Mouse (Mus musculus) myocyte (in vitro differentiated cells): ENCODE measurements around the gene Stpg3. TPM values are rescaled to one million over a fixed set of nuclear protein-coding genes. Genes with fewer than 3 reads are reported as not detected.

ENCODE experiments used
- H3K27me3 ChIP-seq: one replicate; pipeline ENCODE4 v1.6.1; 2011; ENCODE audit not compliant: control insufficient read depth, insufficient read depth, insufficient read length
- H3K36me3 ChIP-seq: one replicate; pipeline ENCODE4 v1.6.1; 2011; ENCODE audit not compliant: control insufficient read depth, insufficient read depth
- H3K4me2 ChIP-seq: one replicate; pipeline ENCODE4 v1.6.1; 2011; ENCODE audit warnings: low read depth, control low read depth
- H3K4me3 ChIP-seq: one replicate; pipeline ENCODE4 v1.5.1; 2011; ENCODE audit warnings: mild to moderate bottlenecking, control low read depth, moderate library complexity
- H3K79me2 ChIP-seq: one replicate; pipeline ENCODE4 v1.6.1; 2011; ENCODE audit not compliant: control insufficient read depth, insufficient read depth
- H3ac ChIP-seq: one replicate; pipeline ENCODE4 v1.6.1; 2011; ENCODE audit not compliant: control insufficient read depth, insufficient read length
- CEBPB ChIP-seq: IDR thresholded peaks from 2 replicates; pipeline ENCODE4 v1.6.1; 2011; ENCODE audit warnings: mild to moderate bottlenecking, moderate library complexity; ENCODE audit not compliant: poor library complexity, insufficient read depth, severe bottlenecking
- E2F4 ChIP-seq: IDR thresholded peaks from one replicate; pipeline ENCODE4 v1.6.1; 2011; ENCODE audit warnings: mild to moderate bottlenecking, control low read depth, moderate library complexity; ENCODE audit not compliant: insufficient read depth
- MAX ChIP-seq: IDR thresholded peaks from one replicate; pipeline ENCODE4 v1.6.1; 2011; ENCODE audit warnings: low read depth, mild to moderate bottlenecking, control low read depth
- MYOD1 ChIP-seq, 3 experiments: IDR thresholded peaks; one replicate each; pipeline ENCODE4 v1.6.1; 2011; ENCODE audit warnings: control low read depth in 2 of 3, low read depth in 2 of 3, mild to moderate bottlenecking in 2 of 3, moderate library complexity in 1 of 3; ENCODE audit not compliant: insufficient read length in 2 of 3, control insufficient read depth in 1 of 3
- MYOG ChIP-seq, 3 experiments: IDR thresholded peaks; one replicate each; pipeline ENCODE4 v1.6.1; 2011; ENCODE audit warnings: control low read depth in 2 of 3, low read depth in 2 of 3, mild to moderate bottlenecking in 2 of 3; ENCODE audit not compliant: insufficient read length in 2 of 3, control insufficient read depth in 1 of 3, insufficient read depth in 1 of 3
- POLR2A ChIP-seq: IDR thresholded peaks from one replicate; pipeline ENCODE4 v1.6.1; 2011; ENCODE audit warnings: low read depth, mild to moderate bottlenecking, control low read depth, moderate library complexity; ENCODE audit not compliant: insufficient read length
- POLR2AphosphoS2 ChIP-seq: IDR thresholded peaks from one replicate; pipeline ENCODE4 v1.6.1; 2011; ENCODE audit warnings: low read depth, control low read depth; ENCODE audit not compliant: insufficient read length
- REST ChIP-seq: IDR thresholded peaks from one replicate; pipeline ENCODE4 v1.6.1; 2011; ENCODE audit warnings: mild to moderate bottlenecking, control low read depth, moderate library complexity; ENCODE audit not compliant: insufficient read depth, insufficient read length
- SRF ChIP-seq: IDR thresholded peaks from one replicate; pipeline ENCODE4 v1.6.1; 2011; ENCODE audit warnings: low read depth; ENCODE audit not compliant: control insufficient read depth, insufficient read length
- TCF12 ChIP-seq: IDR thresholded peaks from one replicate; pipeline ENCODE4 v1.6.1; 2011; ENCODE audit warnings: mild to moderate bottlenecking, control low read depth; ENCODE audit not compliant: poor library complexity, insufficient read depth, severe bottlenecking
- TCF3 ChIP-seq: IDR thresholded peaks from one replicate; pipeline ENCODE4 v1.6.1; 2011; ENCODE audit warnings: low read depth, control low read depth; ENCODE audit not compliant: insufficient read length
- USF1 ChIP-seq: IDR thresholded peaks from one replicate; pipeline ENCODE4 v1.6.1; 2011; ENCODE audit warnings: low read depth, mild to moderate bottlenecking, control low read depth, moderate library complexity
- polyA plus RNA-seq: library from polyadenylated mRNA; unstranded; fragments of >200 nt; fragmentation: generic; extraction: Trizol; gene quantifications from one replicate; pipeline ENCODE4 v1.2.1, GENCODE M21; 2012; ENCODE audit warnings: missing spikeins

Stpg3 gene
- polyA plus RNA-seq, 1 experiment, result not detected

DNA sequence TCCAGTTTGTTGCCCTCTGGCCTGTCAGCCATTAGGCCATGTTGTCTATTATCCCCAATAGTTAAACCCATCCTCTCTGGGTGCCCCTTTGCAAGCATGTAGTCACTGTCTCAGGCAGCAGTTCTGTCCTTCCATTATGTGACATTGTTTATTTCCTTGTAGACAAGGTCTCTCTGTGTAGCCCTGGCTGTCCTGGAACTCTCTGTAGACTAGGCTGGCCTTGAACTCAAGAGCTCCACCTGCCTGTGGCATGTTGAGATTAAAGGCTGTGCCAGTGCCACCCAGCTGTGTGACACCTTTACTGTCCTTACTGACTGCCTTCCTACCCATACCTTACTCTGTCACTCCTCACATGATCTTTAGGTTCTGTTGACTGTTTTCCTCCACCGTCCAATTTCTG is 37.9 kb upstream of the Stpg3 start:
- Histone ChIP-seq H3ac (no peak overlapping the region), H3K27me3 (no peaks in the 10 kb centered on the region), H3K4me3 (no peak overlapping the region), H3K79me2 (peaks cover 20% of the 10 kb centered on the region), H3K36me3 (peaks cover 6% of the 10 kb centered on the region), H3K4me2 (no peak overlapping the region)
- no peak for TF ChIP-seq POLR2A
- TF ChIP-seq TCF12, result no peak
- no peak for TF ChIP-seq E2F4
- TF ChIP-seq POLR2AphosphoS2, result no peak
- TF ChIP-seq MYOD1 (IDR thresholded peaks at IDR 0.05; ENCODE audit: control insufficient read depth in 1 of 3, insufficient read length in 2 of 3, low read depth in 2 of 3), result no peak
- TF ChIP-seq CEBPB, result no peak
- TF ChIP-seq MYOG (IDR thresholded peaks at IDR 0.05; ENCODE audit: control insufficient read depth in 1 of 3, insufficient read depth in 1 of 3, insufficient read length in 2 of 3, low read depth in 2 of 3), result no peak
- no peak for TF ChIP-seq TCF3
- no peak for TF ChIP-seq REST

DNA sequence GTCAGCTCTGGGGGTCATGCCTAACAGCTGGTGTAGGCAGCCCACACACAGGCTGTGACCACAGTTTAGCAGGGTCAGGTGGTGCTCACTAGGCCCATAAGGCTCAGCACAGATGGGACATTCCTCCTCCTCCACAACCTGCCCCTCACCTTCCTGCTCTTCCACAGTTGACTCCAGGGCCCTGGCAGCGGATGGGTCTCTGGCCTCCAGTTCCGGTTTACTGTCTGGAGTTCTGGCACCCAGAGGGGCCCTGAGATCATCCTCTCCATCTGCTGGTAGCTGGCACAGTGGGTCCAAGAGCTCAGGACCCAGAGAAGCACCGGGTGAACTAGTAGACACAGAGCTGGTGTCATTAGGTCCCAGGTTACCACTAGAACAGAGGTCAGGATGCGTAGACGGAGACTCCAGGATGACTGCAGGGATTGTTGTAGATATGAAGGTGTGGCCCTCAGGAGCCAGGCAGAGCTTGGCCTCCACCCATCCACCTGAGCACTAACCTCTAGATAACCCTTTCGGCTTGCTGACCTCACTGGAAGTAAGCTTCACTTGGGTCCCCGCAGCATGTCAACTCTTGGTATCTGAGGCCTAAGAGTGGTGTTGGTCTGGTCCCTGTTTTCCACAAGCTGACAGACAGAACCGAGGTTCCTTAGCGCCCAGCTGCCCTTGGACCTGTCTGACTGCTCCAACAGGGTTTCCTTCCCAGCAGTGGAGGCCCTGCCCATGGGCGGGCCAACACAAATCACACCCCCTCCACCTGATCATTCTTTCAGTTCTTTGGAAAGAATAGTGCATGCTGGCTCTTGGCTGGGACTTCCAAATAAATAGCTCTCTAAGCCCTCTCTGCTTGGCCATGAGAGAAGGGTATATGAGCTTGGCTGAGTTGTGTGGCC is 32.0 kb upstream of the Stpg3 start, which contains the start of gene AL732309.1:
Gene AL732309.1 (minus strand): TSS at position 681 of the 890 bp plus-strand sequence.
- H3K4me3 ChIP-seq, result no peak within 1 kb of the TSS
- H3ac ChIP-seq, result no peak within 1 kb of the TSS
- H3K79me2 ChIP-seq, result no peaks in the 10 kb centered on the region
- TF ChIP-seq MYOD1 (IDR thresholded peaks at IDR 0.05; ENCODE audit: control insufficient read depth in 1 of 3, insufficient read length in 2 of 3, low read depth in 2 of 3), result no peak
- TF ChIP-seq POLR2AphosphoS2, result peak; percentile 4
- H3K4me2 ChIP-seq, result no peak within 1 kb of the TSS
- peaks cover 16% of the 10 kb centered on the region for H3K27me3 ChIP-seq
- H3K36me3 ChIP-seq, result peaks cover 4% of the 10 kb centered on the region

DNA sequence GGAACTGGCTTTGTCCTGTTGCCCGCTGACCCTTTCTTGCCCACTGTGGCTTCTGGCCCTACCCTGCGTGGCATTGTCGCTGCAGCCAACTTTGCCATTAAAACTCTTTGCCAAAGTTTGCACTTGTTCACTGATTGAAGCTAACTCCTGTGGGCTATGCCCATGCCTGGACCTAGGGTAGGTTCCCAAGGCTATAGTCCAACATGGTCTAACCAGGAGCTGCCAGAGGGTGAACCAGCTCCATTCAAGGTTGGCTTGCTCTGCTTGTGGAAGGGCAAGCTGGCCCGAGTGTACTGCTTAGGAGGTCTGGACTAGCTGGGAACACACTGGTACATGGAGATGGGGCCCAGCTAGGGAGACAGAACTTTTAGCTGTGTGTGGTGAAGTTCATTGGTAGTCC is 29.7 kb upstream of the Stpg3 start:
- peaks cover 18% of the 10 kb centered on the region for H3K27me3 ChIP-seq
- no peaks in the 10 kb centered on the region for H3K36me3 ChIP-seq
- no peak overlapping the region for H3K4me2 ChIP-seq
- no peaks in the 10 kb centered on the region for H3K79me2 ChIP-seq
- TF ChIP-seq USF1 (no peak), POLR2A (no peak), E2F4 (no peak), MYOG (IDR thresholded peaks at IDR 0.05; ENCODE audit: control insufficient read depth in 1 of 3, insufficient read depth in 1 of 3, insufficient read length in 2 of 3, low read depth in 2 of 3) (no peak), MYOD1 (IDR thresholded peaks at IDR 0.05; ENCODE audit: control insufficient read depth in 1 of 3, insufficient read length in 2 of 3, low read depth in 2 of 3) (no peak), MAX (no peak), POLR2AphosphoS2 (no peak), TCF3 (no peak)
- no peak overlapping the region for H3ac ChIP-seq
- no peak overlapping the region for H3K4me3 ChIP-seq

DNA sequence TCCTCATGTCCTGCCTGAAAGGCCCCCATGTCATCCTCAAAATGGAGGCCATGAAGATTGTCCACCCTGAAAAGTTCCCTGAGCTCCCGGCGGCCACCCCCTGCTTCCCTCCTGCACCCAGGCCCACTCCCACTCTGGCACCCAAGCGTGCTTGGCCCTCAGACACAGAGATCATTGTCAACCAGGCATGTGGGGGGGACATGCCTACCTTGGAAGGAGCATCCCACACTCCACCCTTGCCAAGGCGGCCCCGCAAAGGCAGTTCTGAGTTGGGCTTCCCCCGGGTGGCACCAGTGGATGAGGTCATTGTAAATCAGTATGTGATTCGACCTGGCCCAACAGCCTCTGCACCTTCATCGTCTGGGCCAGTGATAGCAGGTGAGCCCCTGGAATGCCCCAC is 28.9 kb upstream of the Stpg3 start:
- no peak overlapping the region for H3K4me2 ChIP-seq
- no peak overlapping the region for H3K4me3 ChIP-seq
- peaks cover 18% of the 10 kb centered on the region for H3K27me3 ChIP-seq
- no peak for TF ChIP-seq MYOD1 (IDR thresholded peaks at IDR 0.05; ENCODE audit: control insufficient read depth in 1 of 3, insufficient read length in 2 of 3, low read depth in 2 of 3)
- no peak for TF ChIP-seq POLR2A
- no peak for TF ChIP-seq TCF12
- TF ChIP-seq MYOG (IDR thresholded peaks at IDR 0.05; ENCODE audit: control insufficient read depth in 1 of 3, insufficient read depth in 1 of 3, insufficient read length in 2 of 3, low read depth in 2 of 3), result no peak
- no peak for TF ChIP-seq USF1
- TF ChIP-seq E2F4, result no peak
- TF ChIP-seq REST, result no peak
- no peak for TF ChIP-seq SRF
- TF ChIP-seq CEBPB, result no peak
- no peak for TF ChIP-seq POLR2AphosphoS2
- no peak for TF ChIP-seq TCF3
- TF ChIP-seq MAX, result no peak
- H3ac ChIP-seq, result no peak overlapping the region
- no peaks in the 10 kb centered on the region for H3K79me2 ChIP-seq
- H3K36me3 ChIP-seq, result no peaks in the 10 kb centered on the region

DNA sequence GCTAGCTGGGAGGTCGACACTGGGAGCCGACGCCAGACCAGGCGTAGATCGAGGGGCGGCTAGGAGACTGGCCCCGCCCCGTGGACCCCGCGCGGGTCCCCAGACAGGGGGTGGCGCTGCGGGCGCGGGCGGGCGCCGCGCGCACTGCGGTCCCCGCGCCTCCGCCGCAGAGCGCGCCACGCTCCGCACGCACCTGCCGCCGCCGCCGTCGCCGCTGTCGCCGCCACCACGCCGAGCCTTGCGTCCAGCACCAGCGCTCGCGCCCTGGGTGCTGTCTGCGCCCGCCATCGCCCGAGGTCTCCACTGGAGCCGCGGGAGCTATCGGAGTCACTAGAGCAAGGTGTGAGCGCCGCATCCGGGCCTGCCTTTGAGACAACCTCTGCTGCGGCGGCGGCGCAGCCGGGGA is 27.7 kb upstream of the Stpg3 start, which contains the start of the genes Rnf208 and Cysrt1:
Gene Rnf208 (plus strand): TSS at position 155 of the 406 bp plus-strand sequence.
Gene Cysrt1 (minus strand): TSS at position 352 of the 406 bp plus-strand sequence.
- Histone ChIP-seq H3K36me3 (no peaks in the 10 kb centered on the region), H3ac (no peak within 1 kb of the TSS), H3K79me2 (no peaks in the 10 kb centered on the region), H3K27me3 (peaks cover 18% of the 10 kb centered on the region), H3K4me2 (peak within 1 kb of the TSS; percentile 65), H3K4me3 (no peak within 1 kb of the TSS)
- TF ChIP-seq TCF3 (no peak), MYOG (IDR thresholded peaks at IDR 0.05; ENCODE audit: control insufficient read depth in 1 of 3, insufficient read depth in 1 of 3, insufficient read length in 2 of 3, low read depth in 2 of 3) (peak in 1 of 3 experiments; percentile 6)
